Mouse (Mus musculus): ENCODE results near the gene Tcf25. TPM values are rescaled to one million over a fixed set of nuclear protein-coding genes. Genes with fewer than 3 reads are reported as not detected.
"Not testable (repeated sequence)": the region's sequence is repeated elsewhere in the genome, so short reads cannot be mapped to it uniquely, and the experiment has no call there.

Gene Tcf25
- polyA plus RNA-seq, 1 experiment from 2014 or later, result 181 TPM

GRCm38 (mm10) chr8:123442351-123442750, 68.8 kb downstream of the Tcf25 start:
- Histone ChIP-seq H3K9ac (ENCODE audit: low read length) (peak overlapping the region; percentile 84), H3K36me3 (ENCODE audit: control insufficient read depth, insufficient read depth, low read length) (0 out of 2 replicates have a peak, but pooled peaks cover 6% of the 10 kb centered on the region), H3K4me3 (ENCODE audit: low read depth, low read length) (peak overlapping the region; percentile 67; the same call in 1 of the 2 replicates), H3K4me2 (ENCODE audit: low read length) (peak overlapping the region; percentile 56), H3K9me3 (replicated peaks; ENCODE audit: control insufficient read depth, low read length) (no peaks in the 10 kb centered on the region), H3K27me3 (replicated peaks; ENCODE audit: control insufficient read depth, insufficient read depth, low read length) (no peaks in the 10 kb centered on the region), H3K4me1 (ENCODE audit: control insufficient read depth, insufficient read depth, low read length) (peaks cover 5% of the 10 kb centered on the region), H3K27ac (ENCODE audit: low read depth, low read length) (no peak overlapping the region)
- no peak for DNase-seq (ENCODE audit: low spot score)
- 82% methylated on average over 5 of the region's 5 CpGs for WGBS
- 0 out of 2 replicates have a peak, but pooled peaks have one; percentile 18 for ATAC-seq

GRCm38 (mm10) chr8:123442871-123443575, 69.5 kb downstream of the Tcf25 start:
- DNase-seq (ENCODE audit: low spot score) (peak; percentile 90), ATAC-seq (peak; percentile 94)
- Histone ChIP-seq H3K27ac (ENCODE audit: low read depth, low read length) (0 out of 2 replicates have a peak overlapping the region, but pooled peaks have one; percentile 44), H3K9me3 (replicated peaks; ENCODE audit: control insufficient read depth, low read length) (no peaks in the 10 kb centered on the region), H3K9ac (ENCODE audit: low read length) (peak overlapping the region; percentile 84), H3K4me2 (ENCODE audit: low read length) (peak overlapping the region; percentile 56), H3K27me3 (replicated peaks; ENCODE audit: control insufficient read depth, insufficient read depth, low read length) (no peaks in the 10 kb centered on the region), H3K4me3 (ENCODE audit: low read depth, low read length) (peak overlapping the region; percentile 67), H3K4me1 (ENCODE audit: control insufficient read depth, insufficient read depth, low read length) (peaks cover 5% of the 10 kb centered on the region), H3K36me3 (ENCODE audit: control insufficient read depth, insufficient read depth, low read length) (0 out of 2 replicates have a peak, but pooled peaks cover 6% of the 10 kb centered on the region)
- under 1% methylated on average over 41 of the region's 41 CpGs for WGBS

GRCm38 (mm10) chr8:123443576-123443921, 70.0 kb downstream of the Tcf25 start:
- DNase-seq (ENCODE audit: low spot score) (peak; percentile 24), ATAC-seq (no peak)
- Histone ChIP-seq H3K4me3 (ENCODE audit: low read depth, low read length) (peak overlapping the region; percentile 67), H3K27me3 (replicated peaks; ENCODE audit: control insufficient read depth, insufficient read depth, low read length) (no peaks in the 10 kb centered on the region), H3K27ac (ENCODE audit: low read depth, low read length) (no peak overlapping the region), H3K36me3 (ENCODE audit: control insufficient read depth, insufficient read depth, low read length) (0 out of 2 replicates have a peak, but pooled peaks cover 6% of the 10 kb centered on the region), H3K9ac (ENCODE audit: low read length) (peak overlapping the region; percentile 84), H3K4me1 (ENCODE audit: control insufficient read depth, insufficient read depth, low read length) (peaks cover 5% of the 10 kb centered on the region), H3K9me3 (replicated peaks; ENCODE audit: control insufficient read depth, low read length) (no peaks in the 10 kb centered on the region), H3K4me2 (ENCODE audit: low read length) (peak overlapping the region; percentile 56)
- WGBS, result 17% methylated on average over 4 of the region's 4 CpGs

GRCm38 (mm10) chr8:123444131-123444530, 70.6 kb downstream of the Tcf25 start:
- 0 out of 2 replicates have a peak, but pooled peaks cover 6% of the 10 kb centered on the region for H3K36me3 ChIP-seq (ENCODE audit: control insufficient read depth, insufficient read depth, low read length)
- 86% methylated on average over 6 of the region's 6 CpGs for WGBS
- no peak overlapping the region; the same call in 1 of the 2 replicates for H3K4me2 ChIP-seq (ENCODE audit: low read length)
- peaks cover 5% of the 10 kb centered on the region for H3K4me1 ChIP-seq (ENCODE audit: control insufficient read depth, insufficient read depth, low read length)
- H3K9me3 ChIP-seq (replicated peaks; ENCODE audit: control insufficient read depth, low read length), result no peaks in the 10 kb centered on the region
- ATAC-seq, result no peak
- no peaks in the 10 kb centered on the region for H3K27me3 ChIP-seq (replicated peaks; ENCODE audit: control insufficient read depth, insufficient read depth, low read length)
- H3K27ac ChIP-seq (ENCODE audit: low read depth, low read length), result no peak overlapping the region
- H3K9ac ChIP-seq (ENCODE audit: low read length), result peak overlapping the region; percentile 84
- DNase-seq (ENCODE audit: low spot score), result no peak
- 0 out of 2 replicates have a peak overlapping the region, but pooled peaks have one; percentile 67 for H3K4me3 ChIP-seq (ENCODE audit: low read depth, low read length)

GRCm38 (mm10) chr8:123445981-123446380, 72.4 kb downstream of the Tcf25 start:
- H3K27ac ChIP-seq (ENCODE audit: low read depth, low read length), result no peak overlapping the region
- ATAC-seq, result no peak
- H3K4me1 ChIP-seq (ENCODE audit: control insufficient read depth, insufficient read depth, low read length), result peaks cover 5% of the 10 kb centered on the region
- no peaks in the 10 kb centered on the region for H3K9me3 ChIP-seq (replicated peaks; ENCODE audit: control insufficient read depth, low read length)
- 87% methylated on average over 10 of the region's 10 CpGs for WGBS
- no peak for DNase-seq (ENCODE audit: low spot score)
- no peaks in the 10 kb centered on the region for H3K27me3 ChIP-seq (replicated peaks; ENCODE audit: control insufficient read depth, insufficient read depth, low read length)
- no peak overlapping the region for H3K4me3 ChIP-seq (ENCODE audit: low read depth, low read length)
- no peak overlapping the region for H3K9ac ChIP-seq (ENCODE audit: low read length)
- no peak overlapping the region for H3K4me2 ChIP-seq (ENCODE audit: low read length)
- peaks cover 6% of the 10 kb centered on the region; the same call in 1 of the 2 replicates for H3K36me3 ChIP-seq (ENCODE audit: control insufficient read depth, insufficient read depth, low read length)

- Histone ChIP-seq H3K4me1 (ENCODE audit: control insufficient read depth, insufficient read depth, low read length) (peaks cover 5% of the 10 kb centered on the region), H3K4me3 (ENCODE audit: low read depth, low read length) (no peak overlapping the region), H3K27me3 (replicated peaks; ENCODE audit: control insufficient read depth, insufficient read depth, low read length) (no peaks in the 10 kb centered on the region), H3K4me2 (ENCODE audit: low read length) (no peak overlapping the region), H3K9ac (ENCODE audit: low read length) (no peak overlapping the region), H3K27ac (ENCODE audit: low read depth, low read length) (no peak overlapping the region), H3K36me3 (ENCODE audit: control insufficient read depth, insufficient read depth, low read length) (peaks cover 6% of the 10 kb centered on the region; the same call in 1 of the 2 replicates), H3K9me3 (replicated peaks; ENCODE audit: control insufficient read depth, low read length) (no peaks in the 10 kb centered on the region)
- 94% methylated on average over 6 of the region's 6 CpGs for WGBS
- DNase-seq (ENCODE audit: low spot score), result no peak
- no peak for ATAC-seq
These were observed 73.2 kb downstream of the Tcf25 start for GRCm38 (mm10) chr8:123446799-123447198.

GRCm38 (mm10) chr8:123450783-123451182, 77.2 kb downstream of the Tcf25 start:
- Histone ChIP-seq H3K4me2 (ENCODE audit: low read length) (no peak overlapping the region), H3K9ac (ENCODE audit: low read length) (no peak overlapping the region), H3K27me3 (replicated peaks; ENCODE audit: control insufficient read depth, insufficient read depth, low read length) (no peaks in the 10 kb centered on the region), H3K9me3 (replicated peaks; ENCODE audit: control insufficient read depth, low read length) (no peaks in the 10 kb centered on the region), H3K4me1 (ENCODE audit: control insufficient read depth, insufficient read depth, low read length) (no peaks in the 10 kb centered on the region), H3K36me3 (ENCODE audit: control insufficient read depth, insufficient read depth, low read length) (peaks cover 38% of the 10 kb centered on the region), H3K27ac (ENCODE audit: low read depth, low read length) (no peak overlapping the region), H3K4me3 (ENCODE audit: low read depth, low read length) (no peak overlapping the region)
- ATAC-seq, result no peak
- WGBS, result 91% methylated on average over 5 of the region's 5 CpGs
- no peak for DNase-seq (ENCODE audit: low spot score)

GRCm38 (mm10) chr8:123451747-123452146, 78.2 kb downstream of the Tcf25 start:
- H3K9ac ChIP-seq (ENCODE audit: low read length); H3K27me3 ChIP-seq (replicated peaks; ENCODE audit: control insufficient read depth, insufficient read depth, low read length); H3K4me2 ChIP-seq (ENCODE audit: low read length); ATAC-seq; H3K27ac ChIP-seq (ENCODE audit: low read depth, low read length); DNase-seq (ENCODE audit: low spot score); H3K4me1 ChIP-seq (ENCODE audit: control insufficient read depth, insufficient read depth, low read length); H3K9me3 ChIP-seq (replicated peaks; ENCODE audit: control insufficient read depth, low read length); H3K4me3 ChIP-seq (ENCODE audit: low read depth, low read length): not testable (repeated sequence)
- peaks cover 46% of the 10 kb centered on the region for H3K36me3 ChIP-seq (ENCODE audit: control insufficient read depth, insufficient read depth, low read length)
- 94% methylated on average over 12 of the region's 12 CpGs for WGBS

- ATAC-seq, result no peak
- DNase-seq (ENCODE audit: low spot score), result no peak
- no peaks in the 10 kb centered on the region for H3K4me1 ChIP-seq (ENCODE audit: control insufficient read depth, insufficient read depth, low read length)
- no peak overlapping the region for H3K9ac ChIP-seq (ENCODE audit: low read length)
- H3K27me3 ChIP-seq (replicated peaks; ENCODE audit: control insufficient read depth, insufficient read depth, low read length), result no peaks in the 10 kb centered on the region
- H3K4me3 ChIP-seq (ENCODE audit: low read depth, low read length), result no peak overlapping the region
- H3K9me3 ChIP-seq (replicated peaks; ENCODE audit: control insufficient read depth, low read length), result no peaks in the 10 kb centered on the region
- H3K36me3 ChIP-seq (ENCODE audit: control insufficient read depth, insufficient read depth, low read length), result peaks cover 45% of the 10 kb centered on the region
- no peak overlapping the region for H3K4me2 ChIP-seq (ENCODE audit: low read length)
- no peak overlapping the region for H3K27ac ChIP-seq (ENCODE audit: low read depth, low read length)
- WGBS, result 90% methylated on average over 4 of the region's 4 CpGs
These were observed 78.6 kb downstream of the Tcf25 start for GRCm38 (mm10) chr8:123452149-123452548.
